Mouse (Mus musculus): ENCODE measurements around the gene Gm29666. TPM values are rescaled to one million over a fixed set of nuclear protein-coding genes. Genes with fewer than 3 reads are reported as not detected.

Gene Gm29666
- polyA plus RNA-seq, 1 experiment from 2014 or later: 0.13 TPM

DNA sequence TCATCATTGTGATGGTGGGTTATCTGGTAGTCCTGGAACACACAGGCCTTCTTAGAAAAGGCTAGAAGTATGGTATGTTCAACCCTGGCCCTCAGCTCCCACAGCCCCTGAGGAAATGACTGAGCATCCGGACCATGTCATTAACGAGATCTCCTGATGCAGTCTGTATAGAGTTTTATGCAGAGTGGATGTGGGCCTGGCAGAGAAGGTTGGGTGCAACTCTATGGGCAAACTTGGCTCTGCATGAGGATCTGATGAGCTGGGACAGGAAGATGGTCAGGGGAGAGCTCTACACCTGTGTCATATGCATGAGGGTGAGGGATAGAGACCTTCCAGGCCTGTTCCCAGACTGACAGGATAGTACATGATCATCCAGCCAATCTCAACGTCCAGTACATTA, 48.0 kb downstream of the Gm29666 start:
- WGBS (ENCODE audit: insufficient replicate concordance): 77% methylated on average over 3 of the region's 3 CpGs
- DNase-seq (no peak), ATAC-seq (no peak)
- Histone ChIP-seq H3K4me3 (ENCODE audit: low read depth, low read length) (no peak overlapping the region), H3K4me1 (ENCODE audit: insufficient read depth) (no peaks in the 10 kb centered on the region), H3K9me3 (ENCODE audit: low read length) (no peaks in the 10 kb centered on the region), H3K27ac (ENCODE audit: low read depth) (no peak overlapping the region), H3K4me2 (ENCODE audit: low read depth, low read length) (no peak overlapping the region), H3K27me3 (ENCODE audit: insufficient read depth, low read length) (no peaks in the 10 kb centered on the region), H3K9ac (replicated peaks) (no peak overlapping the region), H3K36me3 (replicated peaks; ENCODE audit: insufficient read depth, low read length) (no peaks in the 10 kb centered on the region)
- no peak for TF ChIP-seq EP300 (IDR thresholded peaks at IDR 0.05; ENCODE audit: low read depth)

DNA sequence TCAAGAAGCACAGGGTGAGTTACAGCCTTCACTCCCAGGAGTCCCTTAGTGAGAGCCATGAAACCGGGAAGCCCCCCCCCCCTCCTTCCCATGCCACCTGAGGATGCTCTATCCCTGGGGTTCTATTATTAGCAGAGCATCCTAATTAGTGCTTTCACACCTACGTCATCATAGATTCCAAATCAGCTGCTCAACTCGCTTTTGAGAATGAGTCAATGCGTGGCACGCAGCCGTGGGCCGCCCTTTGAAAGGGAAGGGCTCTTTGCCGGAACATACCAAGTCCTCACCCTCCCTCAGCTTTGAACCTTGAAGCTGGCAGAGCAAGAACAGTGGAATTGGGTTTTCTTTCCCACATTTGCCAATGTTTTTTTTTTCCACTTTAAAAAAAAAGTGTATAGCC, 57.9 kb downstream of the Gm29666 start:
- Histone ChIP-seq H3K36me3 (replicated peaks; ENCODE audit: insufficient read depth, low read length) (no peaks in the 10 kb centered on the region), H3K27me3 (ENCODE audit: insufficient read depth, low read length) (peaks cover 13% of the 10 kb centered on the region), H3K9ac (replicated peaks) (no peak overlapping the region), H3K4me2 (ENCODE audit: low read depth, low read length) (no peak overlapping the region), H3K9me3 (ENCODE audit: low read length) (no peaks in the 10 kb centered on the region), H3K4me3 (ENCODE audit: low read depth, low read length) (no peak overlapping the region), H3K27ac (ENCODE audit: low read depth) (no peak overlapping the region), H3K4me1 (ENCODE audit: insufficient read depth) (no peaks in the 10 kb centered on the region)
- TF ChIP-seq CTCF (IDR thresholded peaks at IDR 0.05; ENCODE audit: low read depth): no peak
- TF ChIP-seq EP300 (IDR thresholded peaks at IDR 0.05; ENCODE audit: low read depth): no peak
- 73% methylated on average over 8 of the region's 8 CpGs for WGBS (ENCODE audit: insufficient replicate concordance)
- ATAC-seq (no peak), DNase-seq (no peak)

Small RNA genes within 50 kb of the gene (microRNA-seq; reads per million reads assigned to microRNA genes)
- 32.8 reads per million, percentile 32 among the genes with 10 or more reads in this experiment for gene Mir1249

Other genes starting within 250 kb of the Gm29666 start
- gene Arhgap8, start 200.0 kb downstream of the Gm29666 start, polyA plus RNA-seq (2015; fragmentation: Nextera tagmentation; extraction: Ambion mirVana): 0.19 and 0.58 TPM in 2 replicates
- 0.02 TPM in 1 of 2 replicates, not detected in the other for gene Phf21b, start 64.0 kb downstream of the Gm29666 start, polyA plus RNA-seq (2015; fragmentation: Nextera tagmentation; extraction: Ambion mirVana)
- gene Nup50, start 3.4 kb upstream of the Gm29666 start, polyA plus RNA-seq (2015; fragmentation: Nextera tagmentation; extraction: Ambion mirVana): 13.9 and 15.2 TPM in 2 replicates
- gene 5031439G07Rik, start 68.5 kb upstream of the Gm29666 start, polyA plus RNA-seq (2015; fragmentation: Nextera tagmentation; extraction: Ambion mirVana): 4.0 and 5.0 TPM in 2 replicates
- gene Upk3a, start 97.1 kb upstream of the Gm29666 start, polyA plus RNA-seq (2015; fragmentation: Nextera tagmentation; extraction: Ambion mirVana): not detected in 2 replicates
- gene Fam118a, start 108.9 kb upstream of the Gm29666 start, polyA plus RNA-seq (2015; fragmentation: Nextera tagmentation; extraction: Ambion mirVana): 2.9 and 4.2 TPM in 2 replicates
- 0.54 and 0.94 TPM in 2 replicates for gene Smc1b, start 211.9 kb upstream of the Gm29666 start, polyA plus RNA-seq (2015; fragmentation: Nextera tagmentation; extraction: Ambion mirVana)
- gene Ribc2, start 212.0 kb upstream of the Gm29666 start, polyA plus RNA-seq (2015; fragmentation: Nextera tagmentation; extraction: Ambion mirVana): 0.06 TPM in 1 of 2 replicates, not detected in the other